Mouse (Mus musculus) C2C12 (cell line): Measurements from ENCODE around the gene Cartpt.

ENCODE experiments used
- CEBPB ChIP-seq: IDR thresholded peaks from one replicate; pipeline ENCODE4 v1.6.1; 2011; ENCODE audit warnings: low read depth, mild to moderate bottlenecking, control low read depth, moderate library complexity
- CTCF ChIP-seq: IDR thresholded peaks from one replicate; pipeline ENCODE4 v1.5.1; 2011; ENCODE audit not compliant: control insufficient read depth, insufficient read depth, insufficient read length
- MAX ChIP-seq: IDR thresholded peaks from one replicate; pipeline ENCODE4 v1.6.1; 2011; ENCODE audit warnings: mild to moderate bottlenecking, control low read depth
- MYOD1 ChIP-seq: IDR thresholded peaks from one replicate; pipeline ENCODE4 v1.6.1; 2011; ENCODE audit warnings: low read depth; ENCODE audit not compliant: control insufficient read depth, insufficient read length
- MYOG ChIP-seq: IDR thresholded peaks from one replicate; pipeline ENCODE4 v1.6.1; 2011; ENCODE audit not compliant: control insufficient read depth, insufficient read length; ENCODE audit errors: extremely low read depth
- USF1 ChIP-seq: IDR thresholded peaks from one replicate; pipeline ENCODE4 v1.6.1; 2011; ENCODE audit warnings: low read depth, mild to moderate bottlenecking, control low read depth, moderate library complexity

DNA sequence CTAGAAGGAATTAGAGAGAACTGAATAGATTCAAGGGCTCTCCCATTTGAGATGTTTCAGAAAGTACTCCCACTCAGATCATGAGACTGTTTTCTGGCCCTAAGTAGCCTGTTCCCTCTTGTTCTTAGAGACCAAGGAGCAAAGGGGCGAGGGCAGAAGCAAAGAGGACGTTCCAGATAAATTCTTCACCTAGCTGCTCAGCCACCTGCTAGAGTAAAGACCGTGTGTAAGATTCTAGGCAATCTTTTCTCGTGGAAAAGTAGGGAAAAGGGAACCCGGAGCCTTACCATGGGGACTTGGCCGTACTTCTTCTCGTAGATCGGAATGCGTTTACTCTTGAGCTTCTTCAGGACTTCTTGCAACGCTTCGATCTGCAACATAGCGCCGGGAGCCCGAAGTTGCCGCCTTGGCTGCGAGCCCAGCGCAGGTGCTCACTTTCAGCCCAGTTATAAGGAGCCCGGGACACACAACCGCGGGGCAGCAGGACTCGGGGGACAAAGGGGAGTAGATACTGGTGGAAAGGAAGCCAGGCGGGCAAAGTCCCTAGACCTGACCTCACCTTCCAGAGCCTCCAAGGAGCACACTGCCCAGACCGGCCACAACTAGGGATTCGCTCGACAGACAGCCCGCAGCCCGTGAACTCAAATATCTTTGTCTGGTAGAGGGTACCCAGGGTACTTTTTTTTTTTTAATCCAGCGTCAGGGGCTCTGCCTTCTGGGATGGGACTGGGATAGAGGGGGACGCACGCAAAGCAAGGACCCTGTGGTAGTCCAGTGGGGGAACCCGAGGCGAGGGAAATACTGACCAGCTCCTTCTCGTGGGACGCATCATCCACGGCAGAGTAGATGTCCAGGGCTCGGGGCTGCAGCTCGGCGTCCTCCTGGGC, 978 bp downstream of the Cartpt start:
- TF ChIP-seq CTCF (no peak), CEBPB (no peak), MYOG (no peak), USF1 (no peak), MAX (no peak), MYOD1 (no peak)
